Mouse (Mus musculus) midbrain, embryonic 15.5 days (tissue): ENCODE data around the gene Krcc1. TPM values are rescaled to one million over a fixed set of nuclear protein-coding genes. Genes with fewer than 3 reads are reported as not detected.

Source experiments
- microRNA-seq: library from miRNA; unstranded; fragments of <30 nt; microRNA quantifications from one replicate; pipeline ENCODE4, GENCODE M21; 2016
- polyA plus RNA-seq: library from polyadenylated mRNA; unstranded; fragments of >200 nt; fragmentation: Nextera tagmentation; extraction: Ambion mirVana; gene quantifications from 2 replicates; pipeline ENCODE4 v1.2.1, GENCODE M21; 2015

Gene Krcc1
- polyA plus RNA-seq, 1 experiment from 2014 or later, result 16.9 TPM

Small RNAs within 50 kb of the gene (microRNA-seq; reads per million reads assigned to microRNA genes)
- 26.7 reads per million, percentile 38 among the genes with 10 or more reads in this experiment for gene Mir8112

Other genes with a start within 250 kb of the Krcc1 start
- gene Thnsl2, start 127.2 kb upstream of the Krcc1 start, polyA plus RNA-seq, result 4.2 and 4.7 TPM in 2 replicates
- gene Fabp1, start 71.8 kb upstream of the Krcc1 start, polyA plus RNA-seq, result 0.45 and 0.46 TPM in 2 replicates
- 0.15 and 0.74 TPM in 2 replicates for gene Smyd1, start 50.6 kb downstream of the Krcc1 start, polyA plus RNA-seq
- not detected in 2 replicates for gene Cd8b1, start 51.1 kb downstream of the Krcc1 start, polyA plus RNA-seq
- gene Cd8a, start 101.8 kb downstream of the Krcc1 start, polyA plus RNA-seq, result not detected in 2 replicates
- gene Rmnd5a, start 169.0 kb downstream of the Krcc1 start, polyA plus RNA-seq, result 9.3 and 10.9 TPM in 2 replicates
- 24.9 and 26.0 TPM in 2 replicates for gene Rnf103, start 222.2 kb downstream of the Krcc1 start, polyA plus RNA-seq